Mouse (Mus musculus) brain, embryonic 14.5 days (tissue): ENCODE data around the gene Dnmt3b. TPM values are rescaled to one million over a fixed set of nuclear protein-coding genes. Genes with fewer than 3 reads are reported as not detected.
"Not testable (repeated sequence)": the region's sequence is repeated elsewhere in the genome, so short reads cannot be mapped to it uniquely, and the experiment has no call there.

Source experiments
- DNase-seq: peaks from one replicate; pipeline ENCODE4 v3.0.0-alpha.2; 2011; ENCODE audit warnings: low read depth
- CTCF ChIP-seq: fragments of 200-500 bp; IDR thresholded peaks from 2 replicates; pipeline ENCODE4 v1.5.1; 2012; ENCODE audit warnings: inconsistent platforms, mild to moderate bottlenecking, moderate library complexity, borderline replicate concordance; ENCODE audit not compliant: insufficient read depth, insufficient read length; ENCODE audit errors: extremely low read depth
- POLR2A ChIP-seq: fragments of 200-500 bp; IDR thresholded peaks from 2 replicates; pipeline ENCODE4 v1.6.1; 2012; ENCODE audit warnings: mild to moderate bottlenecking, inconsistent platforms, borderline replicate concordance; ENCODE audit not compliant: poor library complexity, insufficient read depth, insufficient read length, severe bottlenecking; ENCODE audit errors: extremely low read depth
- polyA plus RNA-seq: library from polyadenylated mRNA; depleted of rRNA; stranded (reverse); fragments of >200 nt; gene quantifications from 2 replicates; pipeline ENCODE4 v1.2.3, GENCODE M21; 2012

Gene Dnmt3b
- polyA plus RNA-seq, 1 experiment: 4.7 TPM

GRCm38 (mm10) chr2:153642496-153642895 is 6.8 kb upstream of the Dnmt3b start:
- DNase-seq: no peak
- TF ChIP-seq POLR2A (no peak), CTCF (no peak)

GRCm38 (mm10) chr2:153642999-153643398 is 6.3 kb upstream of the Dnmt3b start:
- TF ChIP-seq POLR2A (no peak), CTCF (no peak)
- no peak for DNase-seq

- TF ChIP-seq POLR2A (no peak), CTCF (no peak)
- peak; percentile 7 for DNase-seq
These were observed 415 bp upstream of the Dnmt3b start for GRCm38 (mm10) chr2:153648773-153649297.

GRCm38 (mm10) chr2:153650014-153650687 is 901 bp downstream of the Dnmt3b start:
- no peak for DNase-seq
- TF ChIP-seq CTCF: no peak
- TF ChIP-seq POLR2A: no peak

GRCm38 (mm10) chr2:153651681-153652080 is 2.4 kb downstream of the Dnmt3b start:
- no peak for TF ChIP-seq POLR2A
- no peak for TF ChIP-seq CTCF

GRCm38 (mm10) chr2:153657659-153658058 is 8.4 kb downstream of the Dnmt3b start:
- DNase-seq: not testable (repeated sequence)

More at GRCm38 (mm10) chr2:153651681-153652080, 2.4 kb downstream of the Dnmt3b start:
- peak; percentile 5 for DNase-seq

- DNase-seq: no peak
- no peak for TF ChIP-seq CTCF
- no peak for TF ChIP-seq POLR2A
These were observed 11.4 kb downstream of the Dnmt3b start for GRCm38 (mm10) chr2:153660616-153661015.

- DNase-seq: no peak
- no peak for TF ChIP-seq CTCF
- TF ChIP-seq POLR2A: no peak
These were observed 16.2 kb downstream of the Dnmt3b start for GRCm38 (mm10) chr2:153665401-153665800.

GRCm38 (mm10) chr2:153668754-153669376 is 19.6 kb downstream of the Dnmt3b start:
- peak; percentile 87 for DNase-seq
- TF ChIP-seq POLR2A (no peak), CTCF (peak; percentile 50; the same call in 1 of the 2 replicates)

- TF ChIP-seq CTCF (no peak), POLR2A (no peak)
- peak; percentile 31 for DNase-seq
These were observed 20.9 kb downstream of the Dnmt3b start for GRCm38 (mm10) chr2:153670111-153670510.

- DNase-seq: no peak
- TF ChIP-seq CTCF: no peak
- TF ChIP-seq POLR2A: no peak
These were observed 23.4 kb downstream of the Dnmt3b start for GRCm38 (mm10) chr2:153672619-153673018.

- DNase-seq: not testable (repeated sequence)
These were observed 26.1 kb downstream of the Dnmt3b start for GRCm38 (mm10) chr2:153675364-153675763.
